Mouse (Mus musculus) layer of hippocampus, adult 8-10 months (tissue): ENCODE measurements around the gene Smoc2. TPM values are rescaled to one million over a fixed set of nuclear protein-coding genes. Genes with fewer than 3 reads are reported as not detected.

Experiments used
- DNase-seq, 2 experiments: peaks; one replicate each; pipeline ENCODE4 v3.0.0; 2022; ENCODE audit warnings: low spot score in 2 of 2
- total RNA-seq, 4 experiments: library from RNA; stranded (reverse); gene quantifications; 2 replicates each; pipeline ENCODE4 v1.2.4; 2022

Smoc2 gene
- total RNA-seq = 10 to 100 TPM; 21.5 to 34.3 (median 27.0) TPM

GRCm38 (mm10) chr17:14279177-14279965 lies at the start of gene Smoc2:
TSS of gene Smoc2 (plus strand) at chr17:14279506.
- DNase-seq = no peak

- no peak for DNase-seq
Measured at GRCm38 (mm10) chr17:14230698-14231430, 48.4 kb upstream of the Smoc2 start.

GRCm38 (mm10) chr17:14232629-14233028 lies 46.7 kb upstream of the Smoc2 start:
- peak; percentile 51 to 83 for DNase-seq

- DNase-seq = no peak
Measured at GRCm38 (mm10) chr17:14233658-14234057, 45.6 kb upstream of the Smoc2 start.

GRCm38 (mm10) chr17:14234774-14235389 lies 44.4 kb upstream of the Smoc2 start:
- DNase-seq = no peak

GRCm38 (mm10) chr17:14237134-14237533 lies 42.2 kb upstream of the Smoc2 start:
- no peak for DNase-seq

GRCm38 (mm10) chr17:14239960-14240359 lies 39.3 kb upstream of the Smoc2 start:
- no peak for DNase-seq

- no peak for DNase-seq
Measured at GRCm38 (mm10) chr17:14242634-14243033, 36.7 kb upstream of the Smoc2 start.

GRCm38 (mm10) chr17:14244195-14244965 lies 34.9 kb upstream of the Smoc2 start:
- DNase-seq = no peak

- no peak for DNase-seq
Measured at GRCm38 (mm10) chr17:14246266-14246665, 33.0 kb upstream of the Smoc2 start.

- DNase-seq = peak; percentile 84 to 86
Measured at GRCm38 (mm10) chr17:14247931-14248330, 31.4 kb upstream of the Smoc2 start.

- DNase-seq = peak in 1 of 2 experiments; percentile 25
Measured at GRCm38 (mm10) chr17:14249595-14249994, 29.7 kb upstream of the Smoc2 start.

GRCm38 (mm10) chr17:14250401-14250800 lies 28.9 kb upstream of the Smoc2 start:
- DNase-seq = no peak

- DNase-seq = no peak
Measured at GRCm38 (mm10) chr17:14252456-14252855, 26.9 kb upstream of the Smoc2 start.

- no peak for DNase-seq
Measured at GRCm38 (mm10) chr17:14254616-14255015, 24.7 kb upstream of the Smoc2 start.

GRCm38 (mm10) chr17:14257799-14258520 lies 21.3 kb upstream of the Smoc2 start:
- no peak for DNase-seq

GRCm38 (mm10) chr17:14258906-14259305 lies 20.4 kb upstream of the Smoc2 start:
- DNase-seq = no peak

- no peak for DNase-seq
Measured at GRCm38 (mm10) chr17:14260966-14261365, 18.3 kb upstream of the Smoc2 start.

- DNase-seq = no peak
Measured at GRCm38 (mm10) chr17:14262217-14262616, 17.1 kb upstream of the Smoc2 start.

GRCm38 (mm10) chr17:14268001-14268400 lies 11.3 kb upstream of the Smoc2 start:
- no peak for DNase-seq

GRCm38 (mm10) chr17:14273386-14273785 lies 5.9 kb upstream of the Smoc2 start:
- no peak for DNase-seq
